Mouse (Mus musculus) adrenal gland, adult 8-10 months (tissue): ENCODE data around the gene Gm27027. TPM values are rescaled to one million over a fixed set of nuclear protein-coding genes. Genes with fewer than 3 reads are reported as not detected.

Experiments
- DNase-seq: peaks from one replicate; pipeline ENCODE4 v3.0.0; 2022
- total RNA-seq, 4 experiments: library from RNA; stranded (reverse); gene quantifications; 2 replicates each; pipeline ENCODE4 v1.2.4; 2022

The Gm27027 gene
- total RNA-seq: under 1 TPM in 1 of 4 experiments, not detected in 3; 0.80 TPM

DNA sequence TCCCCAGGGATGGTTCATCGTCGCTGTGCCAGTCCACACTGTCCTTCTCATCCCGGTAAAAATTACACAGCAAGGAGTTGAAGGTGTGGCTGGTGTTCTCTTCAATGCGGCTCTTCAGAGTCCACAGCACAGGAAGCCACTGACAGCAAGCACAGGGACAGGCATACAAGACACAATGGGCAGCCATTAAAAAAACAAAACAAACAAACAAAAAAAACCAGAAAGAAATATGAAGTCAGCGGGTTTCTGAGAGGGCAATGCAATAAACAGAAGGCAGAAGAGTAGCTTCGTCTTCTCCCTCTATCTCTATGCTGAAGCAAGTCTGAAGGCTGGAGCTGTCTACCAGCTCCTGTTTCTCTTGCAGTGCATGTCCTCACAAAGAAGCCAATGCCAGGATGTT, at the start of gene Gm27027:
Gene Gm27027 (minus strand): TSS at position 101 of the 400 bp plus-strand sequence.
- no peak for DNase-seq

DNA sequence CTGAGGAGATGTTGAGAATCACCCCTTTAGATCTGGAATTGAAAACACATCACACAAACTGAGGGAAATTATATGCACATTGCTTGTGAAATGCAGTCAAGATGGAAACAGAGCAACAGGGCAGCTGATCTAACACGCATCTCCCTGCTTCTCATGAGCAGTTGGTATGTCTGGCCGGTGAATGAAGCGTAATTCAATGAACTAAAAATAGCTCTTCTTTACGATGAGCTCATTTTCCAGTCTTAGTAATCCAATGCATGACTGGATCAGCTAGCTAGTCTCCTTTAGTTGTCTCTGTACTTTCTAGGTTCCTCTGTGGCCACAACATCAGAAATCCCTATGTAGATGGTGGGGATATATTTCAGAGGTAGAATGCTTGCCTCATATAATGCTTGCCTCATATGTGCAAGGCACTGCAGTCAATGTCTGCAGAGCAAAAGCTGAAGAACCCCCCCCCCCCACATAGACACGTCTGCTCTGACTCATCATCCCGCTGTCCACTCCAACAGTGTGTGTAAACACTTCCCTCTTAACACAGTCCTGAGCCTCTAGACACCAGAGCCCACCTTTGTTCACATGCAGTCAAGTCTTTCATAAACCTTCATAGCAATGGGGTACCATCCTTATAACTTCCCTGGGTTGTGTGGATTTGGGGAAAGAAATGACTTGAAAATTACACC, 49.4 kb upstream of the Gm27027 start:
- no peak for DNase-seq

DNA sequence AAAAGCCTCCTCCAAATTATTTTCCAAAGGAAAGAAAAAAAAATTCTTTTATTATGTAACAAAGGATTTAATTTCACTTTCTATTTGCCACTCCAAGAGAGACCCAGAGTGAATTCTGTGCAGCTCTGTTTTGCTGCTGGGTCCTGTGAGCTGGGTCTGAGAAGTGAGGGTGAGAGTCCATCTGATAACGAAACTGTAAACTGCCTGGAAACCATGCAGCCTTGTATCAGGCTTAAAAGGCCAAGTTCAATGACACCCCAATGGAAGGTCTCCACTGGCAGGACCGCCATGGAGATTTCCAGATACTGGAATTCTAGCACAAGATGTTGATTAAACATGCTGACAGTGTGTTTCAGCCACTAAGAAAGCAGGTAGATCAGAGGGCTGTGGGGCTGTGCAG, 48.0 kb upstream of the Gm27027 start:
- DNase-seq: no peak

DNA sequence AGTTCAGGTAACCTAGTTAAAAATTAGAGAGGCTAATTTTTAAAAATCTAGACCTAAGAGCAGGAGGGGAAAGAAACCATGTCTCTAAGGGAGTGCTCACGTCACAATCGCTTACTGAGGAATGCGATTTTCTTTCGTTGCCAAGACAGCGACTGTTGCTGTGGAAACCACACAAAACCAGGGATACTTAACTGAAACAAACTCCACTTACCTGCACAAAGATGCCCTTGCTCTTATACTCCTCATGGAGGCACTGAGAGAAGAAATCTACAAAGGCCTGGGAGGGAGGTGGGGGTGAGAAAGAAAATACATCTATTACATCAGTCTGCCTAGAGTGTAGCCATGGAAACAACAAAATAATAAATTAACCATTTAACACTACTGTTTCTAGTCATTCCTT, 47.5 kb upstream of the Gm27027 start:
- no peak for DNase-seq

DNA sequence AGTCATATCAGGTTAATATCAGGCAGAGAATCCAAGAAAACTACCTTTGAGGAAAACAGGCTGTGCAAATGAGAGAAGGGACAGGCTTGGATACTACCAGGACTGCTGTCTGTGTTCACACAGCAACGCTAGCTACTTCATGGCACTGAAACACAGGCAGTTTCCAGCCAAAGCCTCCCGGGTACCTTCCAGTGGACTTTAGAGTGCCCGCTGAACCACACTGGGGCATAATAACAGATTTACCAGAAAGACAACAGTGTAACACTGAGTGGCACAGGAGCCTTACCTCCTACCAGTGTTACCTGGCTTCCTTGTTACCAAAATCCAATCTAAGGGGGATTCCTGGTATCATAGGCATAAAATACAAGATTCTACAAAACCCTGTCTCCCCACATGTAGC, 46.3 kb upstream of the Gm27027 start:
- no peak for DNase-seq

DNA sequence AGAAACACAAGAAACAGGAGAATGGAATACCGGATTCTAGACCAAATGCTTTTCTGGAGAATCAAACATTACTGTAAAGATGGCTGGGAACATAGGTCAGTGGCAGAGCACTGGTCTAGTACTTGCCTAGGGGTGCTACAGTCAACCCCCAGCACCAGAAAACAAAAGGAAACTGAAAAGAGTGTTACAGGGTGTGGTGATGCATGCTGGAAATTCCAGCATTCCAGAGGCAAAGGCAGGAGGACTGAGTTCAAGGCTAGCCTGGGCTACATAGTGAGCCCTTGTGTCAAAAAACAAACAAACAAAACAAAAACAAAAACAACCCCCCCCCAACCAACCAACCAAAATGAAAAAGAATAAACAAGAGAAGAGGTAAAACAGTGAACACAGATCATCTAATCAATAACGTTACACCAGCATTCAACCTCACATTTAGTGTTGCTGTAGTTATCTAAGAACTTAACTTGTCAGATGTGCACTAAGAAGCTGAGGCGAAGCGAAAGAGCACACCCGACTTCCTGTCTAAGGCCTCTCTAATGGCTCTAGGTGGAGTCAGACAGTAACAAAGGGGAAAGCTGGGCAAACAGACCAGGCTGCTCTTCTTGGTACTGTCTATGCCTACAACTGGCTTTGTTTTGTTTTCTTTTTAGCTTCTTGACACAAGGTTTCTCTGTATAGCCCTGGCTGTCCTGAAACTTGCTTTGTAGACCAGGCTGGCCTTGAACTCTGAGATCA, 44.4 kb upstream of the Gm27027 start:
- no peak for DNase-seq

DNA sequence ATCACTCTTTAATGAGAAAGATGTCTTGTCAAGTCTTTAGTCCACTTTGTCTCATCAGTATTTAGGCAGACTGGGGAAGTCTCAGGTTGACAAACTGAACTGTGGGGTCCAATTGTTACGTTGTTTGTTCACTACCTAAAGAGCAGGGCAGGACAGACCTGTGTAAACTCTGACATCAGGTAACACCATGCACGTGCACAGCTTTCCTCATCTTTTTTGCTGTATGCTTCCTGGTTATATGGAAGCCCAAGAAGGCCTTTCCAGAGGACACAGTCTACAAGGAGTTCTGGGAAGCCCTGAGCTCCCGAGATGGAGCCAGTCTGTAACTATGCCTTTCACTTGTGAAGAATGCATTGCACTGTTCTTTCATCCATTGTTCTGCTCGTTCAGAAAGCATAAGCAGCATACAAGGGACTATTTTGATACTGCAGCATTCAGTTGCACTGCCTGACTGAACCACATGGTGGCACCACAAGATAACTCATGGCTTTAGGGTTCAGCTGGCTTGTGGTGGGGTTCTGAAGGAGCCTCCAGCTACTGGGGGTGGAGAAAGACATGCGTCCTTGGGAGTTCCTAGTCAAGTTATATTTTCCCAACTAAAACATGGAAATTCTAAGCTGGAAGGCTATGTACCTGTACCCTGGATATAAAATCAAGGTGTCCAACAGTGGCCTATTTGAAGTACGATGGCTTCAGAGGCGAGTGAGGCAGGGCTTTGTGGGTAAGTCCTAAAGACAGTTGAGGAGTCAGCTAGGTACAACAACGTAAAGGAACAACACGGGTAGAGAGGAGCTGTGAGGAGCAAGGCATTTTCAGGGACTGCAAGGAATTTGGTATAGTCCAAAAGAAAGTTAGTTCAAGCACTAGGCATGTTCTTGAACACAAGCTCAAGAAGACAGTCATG, 39.5 kb upstream of the Gm27027 start:
- peak; percentile 28 for DNase-seq

DNA sequence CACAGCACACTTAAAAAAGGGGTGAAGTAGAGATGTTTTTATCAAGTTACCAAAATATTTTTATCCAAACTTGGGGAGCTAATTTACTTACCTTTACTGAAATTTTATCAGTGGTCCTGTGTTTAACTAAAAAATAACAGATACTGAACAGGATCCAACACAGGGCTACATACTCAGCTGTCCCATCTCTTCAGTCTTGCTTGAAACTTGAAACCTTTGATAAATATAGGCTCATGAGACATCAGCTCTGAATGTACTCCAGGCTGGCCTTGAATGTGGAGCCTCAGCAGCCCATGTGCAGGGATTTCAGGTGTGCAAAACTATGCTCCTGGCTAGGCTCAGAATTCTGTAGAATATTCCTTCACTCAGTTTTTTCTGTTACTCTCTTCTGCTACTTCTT, 34.4 kb upstream of the Gm27027 start:
- DNase-seq: no peak

DNA sequence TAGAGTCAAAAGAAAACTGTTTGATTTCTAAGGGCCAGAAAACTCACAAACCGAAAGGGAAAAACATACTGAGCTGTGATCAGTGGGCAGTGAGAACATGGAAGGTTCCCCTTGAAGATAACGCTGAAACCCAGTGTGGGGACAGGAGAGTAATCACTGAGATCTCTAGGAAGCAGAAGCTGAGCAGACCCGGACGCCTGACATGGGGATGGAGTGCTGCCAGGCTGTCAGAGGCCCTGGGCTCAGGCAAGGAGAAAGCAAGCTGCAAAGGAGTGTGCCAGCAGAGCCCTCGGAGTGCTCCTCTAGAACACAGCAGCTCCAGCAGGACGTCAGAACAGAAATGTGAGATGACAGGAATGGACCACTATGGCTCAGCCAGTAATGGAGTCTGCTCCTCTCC, 28.5 kb upstream of the Gm27027 start:
- no peak for DNase-seq

DNA sequence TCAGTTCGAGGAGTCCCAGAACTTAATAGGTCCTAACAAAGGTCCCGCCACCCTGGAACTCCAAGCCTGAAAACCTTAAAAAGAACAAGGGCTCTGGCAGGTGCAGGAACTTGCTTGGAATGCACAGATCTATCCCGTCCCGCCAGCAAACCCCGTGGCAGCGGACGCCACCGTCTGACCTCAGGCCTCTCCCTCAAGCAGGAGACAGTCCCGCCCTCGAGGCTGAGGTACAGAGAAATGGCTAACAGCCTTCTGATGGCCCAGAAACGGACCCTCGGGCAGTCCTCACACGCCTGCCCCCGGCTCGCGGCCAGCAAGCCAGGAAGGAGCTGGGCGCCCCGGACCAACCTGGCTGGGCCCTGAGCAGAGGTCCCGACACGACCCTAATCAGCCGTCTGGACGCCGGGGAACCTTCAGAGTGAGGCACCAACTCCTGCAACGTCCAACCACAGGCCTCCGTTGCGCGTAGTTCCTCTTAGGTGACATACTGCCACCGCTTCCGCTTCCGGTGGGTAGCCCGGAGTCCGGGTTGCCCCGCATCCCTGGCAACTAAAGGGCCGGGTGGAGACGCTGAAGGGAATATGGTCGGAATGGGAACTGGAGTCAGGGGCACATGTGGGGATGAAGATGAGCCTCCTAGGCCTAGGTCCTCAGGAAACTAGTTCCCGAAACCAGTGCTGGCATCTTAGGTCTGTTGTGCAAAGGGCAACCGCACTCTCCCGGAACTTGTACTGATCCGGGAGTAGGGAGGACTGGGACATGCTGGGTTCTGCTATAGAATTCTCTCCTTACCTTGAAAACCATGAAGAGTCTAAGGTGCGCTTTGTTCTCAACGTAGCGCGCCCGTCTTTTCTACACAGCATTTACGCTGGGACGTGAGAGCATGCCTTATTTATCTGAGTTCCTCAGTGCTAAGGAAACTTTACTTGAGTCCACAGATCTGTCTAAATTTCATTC, 14.5 kb upstream of the Gm27027 start, which contains the start of gene Alkbh3:
Gene Alkbh3 (minus strand): TSS at position 473 of the 957 bp plus-strand sequence.
- peak; percentile 86 for DNase-seq

DNA sequence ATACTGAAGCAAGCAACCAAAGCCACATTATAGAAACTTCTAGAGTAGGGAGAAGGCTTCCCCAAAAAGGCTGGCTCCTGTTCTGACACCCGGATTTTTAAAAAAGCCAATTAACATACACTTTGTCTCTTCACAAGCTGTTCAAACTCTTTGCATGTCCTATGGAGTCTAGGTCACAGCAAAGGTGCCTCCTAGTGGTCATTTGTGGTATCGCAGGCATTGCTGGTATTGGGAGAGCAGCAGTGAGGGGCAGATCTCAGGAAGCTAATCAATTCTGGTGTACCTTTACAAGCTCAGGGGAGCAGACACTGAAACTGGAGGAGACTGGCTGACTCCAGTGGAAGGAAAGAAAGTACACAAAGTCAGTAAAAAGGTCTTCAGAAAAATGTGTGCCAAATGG, 6.2 kb upstream of the Gm27027 start:
- peak; percentile 72 for DNase-seq

DNA sequence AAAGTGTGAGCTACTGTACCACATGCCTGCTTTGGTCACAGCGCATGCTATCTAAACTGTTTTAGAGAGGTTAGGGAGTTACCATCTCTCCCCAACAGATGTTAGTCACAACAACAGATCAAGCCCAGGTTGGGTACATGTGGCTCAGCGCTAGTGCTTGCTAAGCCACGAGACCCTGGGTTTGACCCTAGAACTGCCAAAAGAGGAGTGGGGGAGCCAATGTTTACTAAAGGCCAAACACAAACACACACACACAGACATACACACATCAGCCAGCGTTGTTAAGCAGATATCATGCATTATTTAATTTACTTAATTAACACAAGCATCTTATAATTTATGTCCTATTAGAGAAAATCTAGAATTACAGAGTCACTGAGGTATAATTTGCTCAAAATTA, 5.8 kb upstream of the Gm27027 start:
- DNase-seq: no peak

DNA sequence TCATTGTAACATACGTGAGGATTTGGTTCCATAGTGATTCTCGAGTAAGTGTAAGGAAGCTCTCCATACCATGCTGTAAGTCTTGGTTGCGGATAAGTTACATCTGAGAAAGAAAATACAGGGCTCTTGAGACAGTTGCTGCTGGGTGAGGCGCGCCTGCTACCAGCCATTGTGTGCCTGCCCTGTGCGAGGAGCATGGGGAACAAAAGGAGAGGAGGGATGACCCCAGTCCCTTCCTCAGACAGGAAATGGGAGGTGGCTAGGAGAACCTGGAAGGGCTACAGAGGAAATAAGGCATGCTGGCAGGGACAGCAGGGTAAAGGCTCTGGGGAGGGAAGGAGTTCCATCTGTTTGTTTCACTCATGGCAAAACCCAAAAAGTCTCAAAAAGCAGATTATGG, 5.3 kb upstream of the Gm27027 start:
- DNase-seq: no peak

DNA sequence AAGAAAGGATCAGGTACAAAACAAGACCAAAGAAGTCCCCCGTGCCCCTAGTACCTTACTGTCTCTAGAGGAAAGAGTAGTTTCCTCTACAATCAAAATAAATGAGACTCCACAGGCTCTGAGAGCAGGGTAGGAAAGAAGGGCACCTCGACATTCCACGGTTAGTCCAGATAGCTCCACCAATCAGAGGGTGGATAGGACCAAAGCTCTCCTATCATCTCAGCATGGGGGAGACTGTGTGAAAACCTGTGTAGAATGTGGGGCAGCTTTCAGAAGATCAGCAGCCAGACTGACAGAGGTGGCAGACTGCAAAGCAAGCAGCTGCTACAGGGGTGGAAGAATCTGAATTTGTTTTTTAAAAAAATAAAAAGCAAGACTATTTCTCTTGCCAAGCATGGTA, 3.3 kb downstream of the Gm27027 start:
- DNase-seq: no peak

DNA sequence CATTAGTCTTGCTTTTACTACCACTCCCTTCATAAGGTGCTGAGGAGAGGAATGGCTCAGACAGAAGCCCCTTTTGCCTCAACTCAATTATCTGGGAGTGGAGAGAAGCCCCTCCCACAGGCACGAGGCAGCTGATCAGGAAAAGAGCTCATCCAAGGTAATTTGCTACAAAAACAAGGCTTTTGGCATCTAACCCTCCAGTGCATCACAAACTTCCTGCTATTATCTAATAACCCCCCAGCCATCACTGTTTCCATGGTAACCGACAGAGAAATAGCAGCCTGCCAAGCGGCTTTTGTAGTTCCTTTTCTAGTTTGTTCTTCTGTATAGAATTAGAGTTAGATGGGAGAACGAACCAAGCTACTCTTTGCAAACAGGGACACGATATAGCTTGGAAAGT, 3.9 kb downstream of the Gm27027 start:
- DNase-seq: peak; percentile 26

DNA sequence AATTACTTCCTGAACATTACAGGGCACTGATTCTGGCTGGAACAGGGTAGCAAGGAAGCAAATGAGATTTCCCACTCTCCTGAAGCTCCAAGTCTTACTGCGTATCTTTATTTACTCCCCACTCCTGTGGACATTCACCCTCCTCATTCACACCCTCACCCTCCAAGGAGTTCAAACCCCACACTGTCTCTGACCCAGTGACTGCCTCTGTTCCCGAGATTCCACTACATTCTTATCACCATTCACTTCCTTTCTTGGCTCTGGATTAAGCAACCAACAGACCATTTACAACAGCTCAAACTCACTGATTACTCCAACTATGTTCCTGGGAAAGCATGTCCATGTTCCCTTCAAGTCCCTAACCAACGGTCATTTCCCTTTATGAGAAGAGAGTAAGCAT, 4.8 kb downstream of the Gm27027 start:
- no peak for DNase-seq

DNA sequence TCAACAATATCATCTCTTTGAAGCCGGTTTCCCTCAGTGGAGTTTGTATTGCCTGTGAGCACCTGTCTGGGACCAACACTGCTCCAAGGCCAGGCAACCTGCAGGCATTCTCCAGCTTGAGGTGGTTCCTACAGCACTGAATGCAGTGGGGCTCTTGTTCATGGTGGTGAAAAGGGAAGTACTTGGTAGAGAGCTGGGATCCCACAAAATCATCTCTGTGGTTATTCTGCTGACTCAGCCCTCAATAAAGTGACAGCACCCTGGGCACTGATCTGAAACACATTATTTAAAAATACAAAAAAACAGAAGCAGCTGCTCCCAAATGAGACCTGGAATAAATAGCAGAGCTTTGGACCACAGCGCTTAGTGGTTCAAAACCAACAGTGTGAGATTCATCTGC, 7.7 kb downstream of the Gm27027 start:
- no peak for DNase-seq

DNA sequence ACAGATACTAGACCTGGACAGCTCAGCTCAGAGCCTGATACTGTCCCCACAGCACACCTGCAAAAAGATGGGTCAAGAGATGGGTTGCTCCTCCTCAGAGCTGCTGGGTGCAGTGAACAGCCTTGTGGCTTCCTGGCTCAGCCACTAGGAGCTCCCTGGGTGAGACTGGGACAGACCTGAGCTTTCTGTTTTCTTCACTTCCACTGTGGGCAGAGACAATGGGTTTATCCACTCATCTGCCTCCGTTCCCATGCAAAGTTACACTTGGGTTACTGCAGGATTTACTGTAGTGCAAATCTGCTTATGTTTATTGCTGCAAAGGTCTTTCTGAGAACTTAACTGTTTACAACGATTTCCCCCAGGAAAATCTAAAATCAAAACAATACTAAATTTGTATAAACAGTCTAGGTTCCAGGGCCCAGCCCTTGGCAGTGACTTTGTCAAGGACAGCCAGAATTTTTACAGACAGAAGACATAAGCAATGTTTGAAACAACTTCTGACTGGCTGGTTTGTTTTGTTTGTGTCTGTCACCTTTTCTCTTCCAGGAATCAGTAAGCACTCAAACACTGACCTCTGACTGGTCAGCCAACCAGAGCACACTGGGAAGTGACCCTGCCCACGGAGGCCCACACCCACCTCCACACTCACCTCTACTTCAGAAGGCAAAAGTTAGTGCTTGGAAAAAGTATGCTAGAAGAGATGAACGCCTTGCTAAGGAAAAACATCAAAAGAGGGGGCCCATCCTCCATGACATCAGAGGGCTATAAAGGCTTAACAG, 13.5 kb downstream of the Gm27027 start:
- DNase-seq: no peak

DNA sequence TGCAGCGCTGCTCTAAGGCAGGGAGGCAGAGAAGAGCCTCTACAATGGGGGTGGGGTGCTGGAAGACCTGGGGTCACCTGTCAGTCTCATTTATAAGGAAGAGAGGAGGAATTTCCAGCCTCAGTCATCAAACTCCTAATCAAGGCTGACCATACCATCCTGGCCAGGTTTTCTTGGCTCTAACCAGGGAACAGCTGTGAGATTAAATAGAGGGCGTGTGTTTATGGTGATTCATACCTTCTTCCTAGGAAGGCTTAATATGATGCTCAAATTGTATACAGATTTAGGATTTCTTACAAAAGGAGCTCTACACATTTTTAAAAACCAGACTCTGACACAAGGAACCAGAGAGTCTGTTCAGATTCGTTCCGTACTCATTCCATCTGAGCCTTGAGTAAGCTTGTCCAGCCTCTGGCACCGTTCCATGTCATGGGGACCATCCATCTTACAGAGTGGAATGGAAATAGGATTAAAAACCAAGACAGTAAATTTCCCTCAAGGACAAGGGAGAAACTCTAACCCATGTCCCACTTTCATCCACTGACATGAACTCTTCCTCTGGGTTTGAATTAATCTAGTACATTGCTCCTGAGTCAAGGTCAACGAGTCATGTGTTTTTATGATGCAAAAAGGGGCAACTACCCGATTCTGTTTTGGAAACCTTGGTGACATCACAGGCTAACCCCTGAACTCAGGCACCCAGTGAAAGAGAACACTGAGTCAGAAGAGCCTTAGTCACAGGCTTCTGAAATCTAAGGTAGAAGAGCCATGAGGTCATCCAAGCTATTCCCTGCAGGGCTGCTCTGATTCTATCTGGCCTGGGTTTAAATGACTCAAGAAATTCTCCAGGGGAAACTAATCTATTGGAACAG, 16.7 kb downstream of the Gm27027 start:
- DNase-seq: peak; percentile 70
